Mouse (Mus musculus) CD4-positive, CD25-positive, alpha-beta regulatory T cell, adult 2 months (primary cell): ENCODE measurements around the gene Map2k2.
"Not testable (repeated sequence)": the region's sequence is repeated elsewhere in the genome, so short reads cannot be mapped to it uniquely, and the experiment has no call there.

Experiments
- DNase-seq: peaks from one replicate; pipeline ENCODE4 v3.0.0-alpha.2; 2012; ENCODE audit warnings: low read depth, low spot score

Gene Map2k2

DNA sequence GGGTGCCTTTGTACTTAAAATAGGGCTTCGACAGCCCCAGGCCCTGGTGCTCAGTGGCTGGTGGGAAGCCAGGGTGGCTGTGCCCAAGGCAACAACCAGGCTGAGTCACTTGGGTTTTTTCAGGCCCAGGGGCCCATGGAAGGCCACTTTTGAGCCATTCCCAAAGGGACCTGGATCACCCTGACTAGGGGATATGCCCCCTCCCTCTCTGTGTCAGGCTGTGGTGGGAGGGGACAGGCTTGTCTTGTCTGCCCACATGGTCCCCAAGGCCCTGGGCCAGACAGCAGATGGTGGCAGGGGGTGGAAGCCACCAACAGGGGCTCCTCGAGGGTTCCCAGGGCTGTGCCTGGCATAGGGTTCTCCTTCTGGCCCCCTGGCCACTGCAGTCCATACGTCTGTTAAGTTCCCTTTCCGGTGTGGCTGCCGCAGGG, 36.9 kb downstream of the Map2k2 start:
- no peak for DNase-seq

DNA sequence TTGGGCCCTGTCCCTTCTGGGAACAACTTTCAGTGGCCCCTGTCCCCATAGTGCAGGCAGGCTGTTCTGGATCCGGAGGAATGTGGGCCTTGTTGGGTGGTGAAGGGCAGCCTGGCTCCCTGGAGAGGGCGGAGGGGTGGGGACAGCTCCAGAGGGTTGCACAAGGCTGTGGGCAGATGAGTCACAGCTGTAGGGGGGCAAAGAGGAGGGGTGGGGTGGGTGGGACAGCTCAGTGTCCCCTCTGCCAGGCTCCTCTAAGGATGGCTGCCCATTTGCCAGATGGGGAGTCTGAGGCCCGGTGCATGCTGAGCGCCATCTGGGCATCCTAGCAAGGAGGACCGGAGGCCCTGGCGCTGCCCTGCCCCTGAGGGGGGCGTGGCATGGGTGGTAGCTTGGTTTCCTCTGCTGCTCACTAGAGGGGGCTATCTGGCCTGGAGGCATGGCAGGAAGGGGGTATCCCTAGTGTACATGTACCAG, 37.5 kb downstream of the Map2k2 start:
- no peak for DNase-seq

DNA sequence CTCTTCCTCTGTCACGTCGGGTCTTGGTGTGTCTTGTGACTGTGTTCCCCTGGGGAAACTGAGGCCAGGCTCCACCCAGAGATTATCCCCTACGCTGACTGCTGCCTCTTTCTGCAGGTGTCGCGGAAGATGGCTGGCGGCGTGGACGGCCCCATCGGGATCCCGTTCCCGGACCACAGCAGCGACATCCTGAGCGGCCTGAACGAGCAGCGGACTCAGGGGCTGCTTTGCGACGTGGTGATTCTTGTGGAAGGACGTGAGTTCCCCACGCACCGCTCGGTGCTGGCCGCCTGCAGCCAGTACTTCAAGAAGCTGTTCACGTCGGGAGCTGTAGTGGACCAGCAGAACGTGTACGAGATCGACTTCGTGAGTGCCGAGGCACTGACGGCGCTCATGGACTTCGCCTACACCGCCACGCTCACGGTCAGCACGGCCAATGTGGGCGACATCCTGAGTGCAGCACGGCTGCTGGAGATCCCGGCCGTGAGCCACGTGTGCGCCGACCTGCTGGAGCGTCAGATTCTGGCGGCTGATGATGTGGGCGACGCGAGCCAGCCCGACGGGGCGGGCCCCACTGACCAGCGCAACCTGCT, 38.2 kb downstream of the Map2k2 start:
- DNase-seq: no peak

DNA sequence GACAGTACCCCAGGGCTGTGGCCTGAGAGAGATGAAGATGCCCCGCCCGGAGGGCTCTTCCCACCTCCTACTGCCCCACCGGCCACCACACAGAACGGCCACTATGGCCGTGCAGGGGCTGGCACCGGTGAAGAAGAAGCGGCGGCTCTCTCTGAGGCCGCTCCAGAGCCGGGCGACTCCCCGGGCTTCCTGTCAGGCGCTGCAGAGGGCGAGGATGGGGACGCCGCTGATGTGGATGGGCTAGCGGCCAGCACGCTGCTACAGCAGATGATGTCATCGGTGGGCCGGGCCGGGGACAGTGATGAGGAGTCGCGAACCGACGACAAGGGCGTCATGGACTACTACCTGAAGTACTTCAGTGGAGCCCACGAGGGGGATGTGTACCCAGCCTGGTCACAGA, 39.0 kb downstream of the Map2k2 start:
- no peak for DNase-seq

DNA sequence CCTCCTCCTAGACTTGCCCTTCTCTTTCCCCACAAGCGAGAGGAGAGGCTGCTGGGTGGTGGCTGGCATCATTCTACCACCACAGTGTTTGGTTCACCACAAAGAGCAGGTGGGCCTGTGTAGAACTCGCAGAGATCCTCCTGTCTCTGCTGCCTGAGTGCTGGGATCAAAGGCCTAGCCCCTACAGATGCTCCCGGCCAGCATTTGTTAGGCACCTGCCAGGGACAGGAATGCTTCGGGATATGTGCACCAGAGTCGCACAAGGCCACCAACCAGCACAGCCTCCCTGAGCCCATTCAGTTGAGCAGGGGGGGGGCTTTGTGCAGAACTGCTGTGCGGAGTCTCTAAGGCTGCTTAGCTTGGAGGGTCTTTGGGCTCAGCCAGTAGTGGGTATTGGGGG, 39.6 kb downstream of the Map2k2 start:
- DNase-seq: no peak

DNA sequence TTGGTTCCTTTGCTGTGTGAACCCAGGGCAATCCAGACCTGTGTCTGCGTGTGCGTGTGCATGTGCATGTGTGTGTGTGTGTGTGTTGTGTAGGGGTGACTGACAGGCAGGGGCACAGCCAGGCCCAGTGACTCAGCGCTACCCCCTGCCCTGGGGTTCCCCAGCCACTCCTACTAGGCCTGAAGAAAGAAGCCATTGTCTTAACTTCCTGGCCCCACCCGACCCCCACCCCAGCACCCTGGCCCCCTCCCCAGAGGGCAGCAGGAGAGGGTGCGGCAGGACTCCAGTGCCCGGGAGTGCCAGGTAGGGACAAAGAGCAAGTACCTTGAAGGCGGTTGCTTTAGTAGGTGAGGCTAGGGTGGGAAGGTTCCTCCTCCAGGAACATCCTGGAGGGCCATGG, 40.1 kb downstream of the Map2k2 start:
- no peak for DNase-seq

DNA sequence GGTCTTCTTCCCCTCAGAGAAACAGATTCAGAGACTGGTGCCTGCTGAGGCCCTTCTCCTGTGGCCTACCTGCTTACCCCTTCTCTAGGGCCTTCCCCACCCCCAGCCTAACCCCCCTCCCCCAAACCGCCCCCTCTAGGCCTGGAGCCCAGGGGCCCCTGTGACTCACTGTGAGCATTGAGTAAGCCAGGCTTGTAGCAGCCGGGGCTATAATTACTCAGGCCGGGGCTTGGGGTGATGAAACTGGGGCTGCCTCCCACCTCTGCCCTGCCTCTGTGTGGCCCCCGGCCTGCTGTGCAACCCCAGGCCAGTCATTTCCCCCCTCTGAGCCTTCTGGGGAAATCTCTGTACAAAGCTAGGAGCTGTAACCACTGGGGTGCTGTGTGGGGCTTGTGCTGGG, 40.6 kb downstream of the Map2k2 start:
- no peak for DNase-seq

DNA sequence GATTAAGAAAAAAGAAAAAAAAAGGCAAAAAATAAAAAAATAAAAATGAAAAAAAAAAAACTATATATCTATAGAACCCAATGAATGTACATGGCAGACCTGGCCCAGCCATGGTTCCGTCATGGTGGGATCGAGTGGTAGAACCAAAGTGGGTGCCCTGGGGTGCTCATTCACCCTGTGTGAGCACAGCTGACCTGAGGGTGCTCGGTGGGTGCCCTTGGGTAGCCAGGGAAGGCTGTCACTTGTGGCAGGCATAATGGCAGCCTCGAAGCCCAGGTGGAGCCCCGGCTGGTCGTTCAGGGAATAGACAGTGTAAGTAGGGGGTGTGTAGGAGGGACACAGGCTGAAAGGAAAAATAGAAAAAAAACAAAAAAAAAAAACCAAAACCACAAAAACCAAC, 45.5 kb downstream of the Map2k2 start:
- DNase-seq: no peak

DNA sequence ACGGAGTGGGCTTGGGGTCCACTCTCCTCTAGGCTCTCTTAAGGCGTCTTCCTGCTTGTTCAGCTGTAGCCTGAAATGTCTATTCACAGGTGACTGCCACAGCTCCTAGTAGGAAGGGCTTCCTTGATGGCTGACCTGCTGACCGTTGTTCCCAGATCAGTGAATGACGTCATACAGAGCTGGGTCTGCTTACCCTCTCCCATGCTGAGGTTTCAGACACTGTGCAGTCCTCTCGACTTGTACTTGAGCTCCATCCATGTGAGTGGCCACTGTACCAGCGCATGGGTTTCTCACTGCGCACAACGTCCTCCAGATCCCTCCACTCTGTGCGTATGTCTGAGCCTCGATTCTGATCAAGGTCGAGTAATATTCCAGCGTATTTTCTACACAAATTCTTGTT, 46.9 kb downstream of the Map2k2 start:
- DNase-seq: no peak

DNA sequence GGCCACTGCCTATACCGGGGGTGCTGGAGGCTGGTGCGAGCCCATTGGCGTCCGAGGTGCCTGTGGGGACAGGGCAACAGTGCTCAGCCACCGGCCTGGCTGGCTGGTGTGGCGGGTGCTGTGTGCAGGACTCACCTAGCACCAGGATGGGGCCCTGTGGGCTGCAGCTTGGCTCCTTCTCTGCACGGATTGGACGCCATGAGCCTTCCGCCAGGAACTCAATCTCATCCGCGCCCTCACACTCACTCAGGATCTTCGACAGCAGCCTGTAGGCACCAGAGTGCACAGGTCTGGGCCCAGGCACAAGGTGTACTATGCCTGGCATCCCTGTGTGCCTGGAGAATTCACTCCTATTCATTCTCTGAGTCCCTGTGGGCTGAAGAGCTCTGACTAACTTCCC, 48.6 kb downstream of the Map2k2 start:
- DNase-seq: no peak

DNA sequence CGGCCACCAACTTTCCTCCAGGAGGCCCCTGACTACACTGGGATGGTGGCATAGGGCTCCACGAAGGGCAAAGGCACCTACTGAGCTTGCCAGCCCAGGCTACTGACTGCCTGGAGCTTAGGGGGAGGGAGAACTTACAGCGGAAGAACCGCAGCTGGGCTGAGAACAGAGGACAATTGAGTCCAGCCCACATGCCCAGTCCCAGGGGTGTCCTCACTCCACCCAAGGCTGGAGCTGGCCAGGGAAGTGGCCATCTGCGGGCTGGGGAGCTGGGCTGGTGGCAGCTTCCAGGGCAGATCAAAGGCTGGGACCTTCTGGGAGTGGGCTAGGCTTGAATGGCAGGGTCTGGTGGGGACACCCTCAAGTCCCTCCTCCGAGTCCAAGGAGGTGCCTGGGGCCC, 49.0 kb downstream of the Map2k2 start:
- DNase-seq: no peak

DNA sequence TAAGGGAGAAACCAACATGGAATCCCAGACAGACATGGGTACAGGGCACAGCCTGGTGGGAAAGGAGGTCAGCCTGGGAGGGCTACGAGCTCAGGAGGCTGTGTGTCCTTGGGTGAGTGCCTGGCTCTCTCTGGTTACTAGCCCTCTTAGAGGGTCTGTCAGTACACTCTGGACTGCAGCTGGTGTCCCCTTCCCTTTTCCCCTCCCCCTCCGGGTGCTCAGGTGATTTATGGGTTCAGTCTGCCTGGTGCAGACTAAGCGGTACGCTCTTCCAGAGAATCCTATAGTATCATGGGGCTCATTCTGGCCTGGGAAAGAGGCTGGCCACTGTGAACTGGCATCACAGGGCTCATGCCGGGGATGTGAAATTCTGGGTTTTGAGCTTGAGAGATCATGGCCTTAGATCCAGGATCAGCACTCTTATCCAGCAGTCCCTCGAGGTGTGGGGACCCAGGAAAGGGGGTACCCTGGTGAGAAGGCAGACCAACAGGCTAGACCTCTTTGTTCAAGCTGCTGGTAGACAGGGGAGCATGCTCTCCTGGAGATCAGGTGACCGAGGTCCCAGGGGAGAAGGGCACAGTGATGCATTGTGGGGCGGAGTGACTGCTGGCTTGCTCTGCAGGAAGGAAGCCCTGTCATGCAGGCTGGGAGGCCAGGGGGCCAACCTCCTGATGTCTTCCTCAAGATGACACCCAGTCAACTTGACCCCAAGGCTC, 56.0 kb downstream of the Map2k2 start:
- DNase-seq: no peak

DNA sequence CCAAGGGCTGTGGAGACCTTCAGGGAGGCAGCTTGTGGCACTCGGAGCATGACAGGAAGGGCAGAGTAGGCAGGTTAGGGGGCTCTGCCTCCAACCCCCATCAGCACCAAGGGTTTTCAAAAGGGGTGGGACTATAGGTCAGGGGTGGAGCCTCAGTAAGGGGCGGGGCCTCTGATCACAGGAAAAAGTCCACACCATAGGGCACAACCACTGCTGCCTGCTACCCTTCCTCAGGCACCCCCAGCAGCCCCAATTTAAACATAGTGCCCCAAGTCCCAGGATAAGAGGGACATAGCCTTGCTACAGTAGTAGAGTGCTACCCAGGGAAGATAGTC, 56.6 kb downstream of the Map2k2 start:
- no peak for DNase-seq

DNA sequence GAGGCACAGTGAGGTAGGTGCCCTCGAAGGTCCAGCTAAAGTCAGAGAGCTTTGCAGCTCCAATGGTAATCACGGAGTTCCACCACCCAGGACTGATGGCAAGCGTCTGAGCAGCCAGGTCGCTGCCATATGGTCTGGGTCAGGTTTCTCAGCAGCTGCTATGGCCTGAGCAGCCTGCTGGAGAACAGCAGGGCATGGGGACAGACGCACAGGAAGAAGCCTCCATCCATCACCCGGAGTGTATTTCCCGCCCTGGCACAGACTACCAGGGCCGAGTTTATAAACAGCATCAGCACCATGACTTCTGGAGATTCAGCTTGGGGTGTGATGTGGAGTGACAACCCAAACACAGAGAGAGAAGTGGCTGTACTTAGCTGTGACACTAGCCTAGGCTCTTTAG, 59.4 kb downstream of the Map2k2 start:
- no peak for DNase-seq

DNA sequence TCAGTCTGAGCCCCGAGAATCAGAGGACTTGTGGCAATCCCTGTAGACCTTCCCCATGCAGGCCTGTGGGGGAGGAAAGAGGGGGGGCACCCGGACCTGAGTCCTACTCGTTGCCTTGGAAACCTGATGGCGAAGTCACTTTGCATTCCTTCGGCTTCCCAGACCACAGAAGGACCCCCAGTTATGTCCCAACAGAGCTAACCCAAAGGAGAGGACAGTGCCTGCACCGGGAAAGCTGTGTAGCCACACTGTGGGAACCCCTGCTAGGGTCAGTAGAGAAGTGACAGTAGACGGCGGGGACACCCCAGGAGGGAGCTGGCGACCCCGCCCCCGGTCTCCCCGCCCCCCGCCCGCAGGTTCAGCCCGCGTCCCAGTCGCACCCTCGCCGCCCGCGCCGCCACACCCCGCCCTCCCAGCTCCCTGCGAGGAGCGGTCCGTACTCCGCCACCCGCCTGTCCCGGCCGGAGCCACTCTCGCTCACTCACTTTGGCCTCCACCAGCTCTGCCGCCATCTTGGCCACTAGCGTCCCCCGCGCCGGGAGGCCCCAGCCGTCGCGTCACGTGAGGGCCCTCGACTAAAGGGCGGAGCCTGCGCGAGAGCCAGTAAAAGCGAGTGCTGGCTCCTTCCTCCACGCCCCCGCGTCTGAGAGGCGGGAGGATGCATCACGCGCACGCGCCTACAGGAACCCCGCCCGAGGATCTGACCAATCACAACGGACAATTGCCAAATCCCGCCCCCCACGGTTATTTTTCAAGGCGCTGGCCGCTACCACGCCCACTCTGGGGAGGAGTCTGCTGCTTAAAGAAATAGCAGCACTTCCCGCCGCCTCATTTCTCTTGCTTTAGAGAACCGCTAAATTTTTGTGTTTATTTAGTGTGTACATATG, 61.7 kb downstream of the Map2k2 start, which contains the start of gene Pias4:
Gene Pias4 (minus strand): TSS at position 724 of the 887 bp plus-strand sequence.
- peak; percentile 100 for DNase-seq

DNA sequence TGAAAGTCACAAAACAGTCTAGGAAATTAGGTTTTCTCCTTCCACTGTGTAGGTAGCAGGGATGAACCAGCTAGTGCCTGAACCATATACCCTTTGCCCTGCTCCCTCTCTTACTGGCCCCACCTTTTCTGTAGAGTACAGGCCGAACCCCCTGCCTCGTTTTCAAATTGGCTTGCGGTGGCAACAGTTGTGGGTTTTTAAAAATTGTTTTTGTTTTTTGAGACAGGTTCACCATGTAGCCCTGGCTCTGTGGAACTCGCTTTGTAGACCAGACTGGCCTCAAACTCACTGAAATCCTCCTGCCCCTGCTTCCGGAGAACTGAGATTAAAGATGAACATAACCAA, 62.3 kb downstream of the Map2k2 start:
- DNase-seq: no peak

DNA sequence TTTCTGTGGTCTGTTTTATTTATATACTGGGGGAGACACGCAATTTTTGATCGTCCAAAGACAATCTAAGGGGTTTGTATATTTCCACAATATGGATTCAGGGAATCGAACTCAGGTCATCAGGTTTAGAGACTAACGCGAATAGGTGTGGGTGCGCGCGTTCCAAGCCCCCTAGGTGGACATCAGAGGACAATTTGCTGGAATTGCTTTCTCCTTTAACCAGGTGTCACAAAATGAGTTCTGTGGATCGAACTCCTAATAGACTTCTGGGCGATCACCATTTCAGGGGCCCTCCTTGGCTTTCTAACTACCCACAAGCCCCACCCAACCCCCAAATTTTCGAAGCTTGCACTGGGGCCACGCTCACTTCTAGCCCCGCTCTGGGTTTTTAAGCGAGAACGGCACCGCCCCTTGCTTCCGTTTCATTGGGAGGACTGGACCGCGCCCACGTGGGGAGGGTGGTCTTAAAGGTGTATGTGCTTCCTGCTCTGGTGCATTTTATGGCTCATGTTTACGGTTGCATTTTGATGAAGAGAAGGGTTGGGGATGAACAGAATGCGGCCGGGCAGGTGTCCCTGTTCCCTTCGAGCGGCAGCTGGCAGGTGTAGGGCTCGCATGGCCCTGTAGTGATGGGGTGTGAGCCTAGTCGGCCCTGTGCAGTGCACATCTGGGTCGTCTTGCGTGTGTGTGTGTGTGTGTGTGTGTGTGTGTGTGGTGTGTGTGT, 63.0 kb downstream of the Map2k2 start:
- peak; percentile 89 for DNase-seq

DNA sequence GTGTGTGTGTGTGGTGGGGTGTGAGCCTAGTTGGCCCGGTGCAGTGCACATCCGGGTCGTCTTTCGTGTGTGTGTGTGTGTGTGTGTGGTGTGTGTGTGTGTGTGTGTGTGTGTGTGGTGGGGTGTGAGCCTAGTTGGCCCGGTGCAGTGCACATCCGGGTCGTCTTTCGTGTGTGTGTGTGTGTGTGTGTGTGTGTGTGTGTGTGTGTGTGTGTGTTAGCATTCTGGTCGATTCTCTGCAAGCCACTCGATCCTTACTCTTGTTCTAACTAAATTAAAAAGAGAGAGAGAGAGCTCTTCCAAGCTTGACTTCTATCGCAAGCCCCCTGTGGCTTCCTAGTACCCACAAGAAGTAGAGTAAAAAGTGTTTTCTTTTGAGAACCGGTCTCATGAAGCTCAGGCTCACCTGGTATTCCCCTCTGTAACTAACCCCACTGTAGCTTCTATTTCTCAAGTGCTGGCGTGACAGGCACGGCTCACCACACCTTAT, 63.7 kb downstream of the Map2k2 start:
- DNase-seq: peak; percentile 76

DNA sequence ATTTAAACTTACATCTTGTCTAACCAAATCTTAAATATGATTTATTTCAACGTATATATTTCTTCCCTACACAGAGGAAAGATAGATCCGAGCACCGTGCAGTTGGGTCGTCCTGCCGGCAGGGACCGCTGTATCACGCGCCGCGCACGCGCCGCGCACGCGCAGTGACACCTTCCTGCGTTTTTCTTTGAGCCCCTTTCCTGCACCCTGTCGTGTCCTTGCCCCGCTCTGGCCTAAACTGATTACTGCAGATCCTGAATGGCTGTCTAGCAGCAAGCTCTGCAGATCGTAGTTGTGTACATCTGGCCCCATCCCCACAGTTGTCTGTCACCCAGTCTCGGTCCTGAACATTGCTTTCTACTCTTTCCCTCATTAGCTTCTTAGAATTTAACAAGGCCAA, 67.4 kb downstream of the Map2k2 start:
- DNase-seq: peak; percentile 93

DNA sequence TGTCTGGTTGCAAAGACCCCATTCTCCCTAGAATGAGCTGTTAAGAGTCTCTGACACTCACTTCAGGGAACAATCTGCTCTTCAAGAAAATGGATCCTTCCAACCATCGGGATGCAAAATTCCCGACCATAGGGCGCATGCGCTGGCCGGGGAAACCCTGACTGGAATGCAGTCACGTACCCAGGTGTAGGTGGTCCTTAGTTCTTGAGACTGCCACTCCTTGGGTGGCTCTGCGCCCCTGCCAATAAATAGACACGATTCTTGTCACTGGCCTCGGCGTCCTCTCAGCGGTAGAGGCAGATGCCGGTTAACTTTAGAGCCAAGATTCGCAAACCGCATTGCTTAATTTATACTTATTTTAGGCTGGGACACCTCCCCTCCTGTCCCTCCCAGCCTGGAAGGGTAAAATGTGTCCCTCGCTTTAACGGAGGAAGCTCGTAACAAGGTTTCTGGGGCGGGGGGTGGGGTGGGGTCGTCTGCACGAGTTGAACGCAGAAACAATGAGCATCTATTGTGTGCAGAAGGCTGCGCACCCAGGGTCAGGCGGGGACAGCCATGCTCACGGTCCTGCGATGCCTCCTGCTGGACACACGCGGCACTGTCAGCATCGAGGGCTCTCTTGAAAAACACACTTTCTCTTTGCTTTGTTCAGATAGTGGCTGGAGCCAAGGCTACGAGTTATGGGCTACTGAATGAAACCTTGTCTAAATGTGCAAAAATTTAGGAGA, 69.1 kb downstream of the Map2k2 start:
- peak; percentile 94 for DNase-seq

DNA sequence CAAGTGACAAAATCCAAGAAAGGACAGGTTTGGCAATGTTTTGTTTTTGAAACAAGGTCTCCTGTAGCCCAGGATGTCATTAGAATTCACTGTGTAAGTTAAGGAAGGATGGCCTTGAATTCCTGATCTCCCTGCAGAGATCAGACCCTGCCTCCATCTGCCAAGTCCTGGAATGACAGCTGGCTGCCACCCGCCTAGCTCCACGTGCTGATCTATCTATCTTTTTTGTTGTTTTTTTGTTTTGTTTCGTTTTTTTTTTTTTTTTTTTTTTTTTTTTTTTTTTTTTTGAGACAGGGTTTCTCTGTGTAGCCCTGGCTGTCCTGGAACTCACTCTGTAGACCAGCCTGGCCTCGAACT, 69.6 kb downstream of the Map2k2 start:
- DNase-seq: not testable (repeated sequence)
